Mouse (Mus musculus) hindbrain, embryonic 10.5 days (tissue): ENCODE data around the gene Pms2. TPM values are rescaled to one million over a fixed set of nuclear protein-coding genes. Genes with fewer than 3 reads are reported as not detected.
A peak's percentile ranks its signal among the peaks of the same experiment; 100 is the strongest.

ENCODE experiments used
- DNase-seq: peaks from one replicate; pipeline ENCODE4 v3.0.0-alpha.2; 2017; ENCODE audit warnings: low spot score
- H3K27ac ChIP-seq: fragments of 300-500 bp; sonication (generic); 2 replicates; pipeline ENCODE4 v1.5.1; 2016; ENCODE audit warnings: mild to moderate bottlenecking, moderate library complexity
- H3K27me3 ChIP-seq: fragments of 300-500 bp; sonication (generic); 2 replicates; pipeline ENCODE4 v1.6.1; 2016; ENCODE audit warnings: mild to moderate bottlenecking; ENCODE audit not compliant: poor library complexity, insufficient read depth, severe bottlenecking
- H3K36me3 ChIP-seq: fragments of 300-500 bp; sonication (generic); 2 replicates; pipeline ENCODE4 v1.6.1; 2016; ENCODE audit warnings: mild to moderate bottlenecking, moderate library complexity
- H3K4me1 ChIP-seq: fragments of 300-500 bp; sonication (generic); replicated peaks from 2 replicates; pipeline ENCODE4 v1.6.1; 2016; ENCODE audit warnings: mild to moderate bottlenecking
- H3K4me3 ChIP-seq: fragments of 300-500 bp; sonication (generic); 2 replicates; pipeline ENCODE4 v1.5.1; 2016; ENCODE audit warnings: mild to moderate bottlenecking, moderate library complexity
- H3K9me3 ChIP-seq: fragments of 300-500 bp; sonication (generic); 2 replicates; pipeline ENCODE4 v1.6.1; 2016; ENCODE audit warnings: mild to moderate bottlenecking, moderate library complexity
- WGBS: fragments of 180-500 bp; shearing (Covaris S2); methylation state at CpG from one replicate; pipeline ENCODE4 v1.1.7; 2016; 5-methylcytosine and 5-hydroxymethylcytosine counted together
- polyA plus RNA-seq: library from polyadenylated mRNA; unstranded; fragments of >200 nt; fragmentation: Nextera tagmentation; extraction: Ambion mirVana; gene quantifications from 2 replicates; pipeline ENCODE4 v1.2.1, GENCODE M21; 2016

Pms2 gene
- polyA plus RNA-seq, result 30.7 and 35.8 TPM in 2 replicates

GRCm38 (mm10) chr5:143909417-143910400, at the start of gene Pms2, which contains the start of gene Aimp2:
TSS of gene Pms2 (plus strand) at chr5:143909964.
TSS of gene Aimp2 (minus strand) at chr5:143909847.
- Histone ChIP-seq H3K27me3 (no peaks in the 10 kb centered on the region), H3K4me1 (peaks cover 26% of the 10 kb centered on the region), H3K4me3 (peak within 1 kb of the TSS; percentile 80), H3K36me3 (peaks cover 48% of the 10 kb centered on the region), H3K27ac (peak within 1 kb of the TSS; percentile 83), H3K9me3 (no peaks in the 10 kb centered on the region)
- DNase-seq, result peak; percentile 97
- WGBS, result under 1% methylated on average over 70 of the region's 70 CpGs

- Histone ChIP-seq H3K36me3 (peaks cover 52% of the 10 kb centered on the region), H3K27me3 (no peaks in the 10 kb centered on the region), H3K9me3 (no peaks in the 10 kb centered on the region), H3K4me3 (no peak overlapping the region), H3K27ac (no peak overlapping the region), H3K4me1 (no peaks in the 10 kb centered on the region)
- WGBS, result 91% methylated on average over 11 of the region's 11 CpGs
- no peak for DNase-seq
Measured at GRCm38 (mm10) chr5:143871547-143872169, 38.1 kb upstream of the Pms2 start.

- Histone ChIP-seq H3K9me3 (no peaks in the 10 kb centered on the region), H3K27me3 (no peaks in the 10 kb centered on the region), H3K4me3 (no peak overlapping the region), H3K27ac (no peak overlapping the region), H3K36me3 (peaks cover 81% of the 10 kb centered on the region), H3K4me1 (no peaks in the 10 kb centered on the region)
- WGBS, result 74% methylated on average over 4 of the region's 4 CpGs
- no peak for DNase-seq
Measured at GRCm38 (mm10) chr5:143874571-143874970, 35.2 kb upstream of the Pms2 start.

GRCm38 (mm10) chr5:143885274-143885673, 24.5 kb upstream of the Pms2 start:
- no peak overlapping the region for H3K4me3 ChIP-seq
- peaks cover 7% of the 10 kb centered on the region; the same call in 1 of the 2 replicates for H3K9me3 ChIP-seq
- 95% methylated on average over 3 of the region's 3 CpGs for WGBS
- no peak for DNase-seq
- no peaks in the 10 kb centered on the region for H3K4me1 ChIP-seq
- no peaks in the 10 kb centered on the region for H3K27me3 ChIP-seq
- H3K36me3 ChIP-seq, result peaks cover 98% of the 10 kb centered on the region
- no peak overlapping the region for H3K27ac ChIP-seq

GRCm38 (mm10) chr5:143890741-143891140, 19.0 kb upstream of the Pms2 start:
- Histone ChIP-seq H3K36me3 (peaks cover 90% of the 10 kb centered on the region), H3K27me3 (no peaks in the 10 kb centered on the region), H3K9me3 (peaks cover 4% of the 10 kb centered on the region; the same call in 1 of the 2 replicates), H3K4me1 (no peaks in the 10 kb centered on the region), H3K4me3 (no peak overlapping the region), H3K27ac (no peak overlapping the region)
- no peak for DNase-seq
- WGBS, result 86% methylated on average over 6 of the region's 6 CpGs

GRCm38 (mm10) chr5:143892255-143892886, 17.4 kb upstream of the Pms2 start:
- Histone ChIP-seq H3K36me3 (peaks cover 85% of the 10 kb centered on the region), H3K4me3 (no peak overlapping the region), H3K9me3 (no peaks in the 10 kb centered on the region), H3K27ac (no peak overlapping the region), H3K4me1 (no peaks in the 10 kb centered on the region), H3K27me3 (no peaks in the 10 kb centered on the region)
- WGBS, result 77% methylated on average over 9 of the region's 9 CpGs
- no peak for DNase-seq

GRCm38 (mm10) chr5:143893396-143893795, 16.4 kb upstream of the Pms2 start:
- peaks cover 85% of the 10 kb centered on the region for H3K36me3 ChIP-seq
- no peaks in the 10 kb centered on the region for H3K4me1 ChIP-seq
- H3K27me3 ChIP-seq, result no peaks in the 10 kb centered on the region
- 90% methylated on average over 5 of the region's 5 CpGs for WGBS
- H3K4me3 ChIP-seq, result no peak overlapping the region
- H3K9me3 ChIP-seq, result no peaks in the 10 kb centered on the region
- no peak for DNase-seq
- H3K27ac ChIP-seq, result no peak overlapping the region

GRCm38 (mm10) chr5:143897635-143898330, 12.0 kb upstream of the Pms2 start, which contains the start of gene Ankrd61:
TSS of gene Ankrd61 (minus strand) at chr5:143897685.
- no peak within 1 kb of the TSS for H3K4me3 ChIP-seq
- no peaks in the 10 kb centered on the region for H3K9me3 ChIP-seq
- H3K4me1 ChIP-seq, result no peaks in the 10 kb centered on the region
- 87% methylated on average over 14 of the region's 14 CpGs for WGBS
- H3K36me3 ChIP-seq, result peaks cover 85% of the 10 kb centered on the region
- H3K27ac ChIP-seq, result no peak within 1 kb of the TSS
- no peak for DNase-seq
- H3K27me3 ChIP-seq, result no peaks in the 10 kb centered on the region

- Histone ChIP-seq H3K9me3 (no peaks in the 10 kb centered on the region), H3K4me3 (no peak overlapping the region), H3K4me1 (0 out of 2 replicates have a peak, but pooled peaks cover under 1% of the 10 kb centered on the region), H3K27ac (no peak overlapping the region), H3K27me3 (no peaks in the 10 kb centered on the region), H3K36me3 (peaks cover 100% of the 10 kb centered on the region)
- WGBS, result 90% methylated on average over 3 of the region's 3 CpGs
- DNase-seq, result no peak
Measured at GRCm38 (mm10) chr5:143902111-143902510, 7.7 kb upstream of the Pms2 start.

GRCm38 (mm10) chr5:143903813-143904212, 6.0 kb upstream of the Pms2 start:
- WGBS, result 92% methylated on average over 4 of the region's 4 CpGs
- H3K36me3 ChIP-seq, result peaks cover 92% of the 10 kb centered on the region
- no peaks in the 10 kb centered on the region for H3K27me3 ChIP-seq
- no peak for DNase-seq
- H3K27ac ChIP-seq, result no peak overlapping the region
- peaks cover 18% of the 10 kb centered on the region for H3K4me1 ChIP-seq
- H3K9me3 ChIP-seq, result no peaks in the 10 kb centered on the region
- no peak overlapping the region for H3K4me3 ChIP-seq

GRCm38 (mm10) chr5:143906429-143906828, 3.3 kb upstream of the Pms2 start:
- Histone ChIP-seq H3K9me3 (no peaks in the 10 kb centered on the region), H3K36me3 (peaks cover 65% of the 10 kb centered on the region), H3K27me3 (no peaks in the 10 kb centered on the region), H3K27ac (no peak overlapping the region), H3K4me1 (peaks cover 26% of the 10 kb centered on the region), H3K4me3 (no peak overlapping the region)
- 89% methylated on average over 8 of the region's 8 CpGs for WGBS
- no peak for DNase-seq

GRCm38 (mm10) chr5:143908926-143909325, 838 bp upstream of the Pms2 start:
- Histone ChIP-seq H3K27me3 (no peaks in the 10 kb centered on the region), H3K4me3 (peak overlapping the region; percentile 80), H3K36me3 (peaks cover 51% of the 10 kb centered on the region), H3K9me3 (no peaks in the 10 kb centered on the region), H3K27ac (peak overlapping the region; percentile 83), H3K4me1 (peaks cover 26% of the 10 kb centered on the region)
- no peak for DNase-seq
- WGBS, result 3% methylated on average over 9 of the region's 9 CpGs
